1 mouse cellular context compared by ENCODE assay signal in the genomic region with DNA sequence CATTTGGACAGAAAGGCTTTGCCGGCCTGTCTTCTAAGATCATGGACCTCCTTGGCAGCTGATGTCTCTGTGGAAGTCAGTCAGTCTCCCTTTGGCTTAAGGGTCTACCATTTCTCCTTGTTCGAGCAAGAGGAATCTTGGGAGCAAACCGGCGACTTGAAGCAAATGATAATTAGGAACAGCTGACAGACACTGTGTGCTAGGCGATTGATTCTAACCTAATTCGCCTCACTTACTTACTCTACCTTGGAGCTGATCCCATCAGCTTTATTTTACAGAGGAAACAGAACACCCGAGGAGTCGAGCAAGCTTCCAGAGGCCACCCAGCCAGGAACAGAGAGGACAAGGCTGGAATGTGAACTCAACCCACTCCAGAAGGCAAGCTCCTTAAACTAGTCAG.
TF ChIP-seq lines count a peak whose summit lies in the region.

No protein-coding gene starts in this region.

TF ChIP-seq in CH12.LX, 34 proteins besides CTCF, POLR2A, EP300 and RAD21:
- no peak for TF ChIP-seq TCF12 (IDR thresholded peaks at IDR 0.05; ENCODE audit: low read depth, low read length)
- TF ChIP-seq ZMIZ1 (IDR thresholded peaks at IDR 0.05; ENCODE audit: low read depth, low read length), result no peak
- TF ChIP-seq MEF2A (IDR thresholded peaks at IDR 0.05; ENCODE audit: borderline replicate concordance, low read depth, low read length), result no peak
- no peak for TF ChIP-seq TBP (conservative IDR thresholded peaks at IDR 0.05; ENCODE audit: low read depth, low read length)
- TF ChIP-seq ETS1 (conservative IDR thresholded peaks at IDR 0.05; ENCODE audit: low read depth, low read length), result no peak
- no peak for TF ChIP-seq CHD2 (IDR thresholded peaks at IDR 0.05; ENCODE audit: low read length)
- no peak for TF ChIP-seq MYC (IDR thresholded peaks at IDR 0.05; ENCODE audit: low read depth, low read length)
- TF ChIP-seq MAFK (IDR thresholded peaks at IDR 0.05; ENCODE audit: insufficient replicate concordance, low read length), result no peak
- TF ChIP-seq MXI1 (IDR thresholded peaks at IDR 0.05; ENCODE audit: low read depth, low read length), result no peak
- no peak for TF ChIP-seq POLR2AphosphoS2 (IDR thresholded peaks at IDR 0.05; ENCODE audit: low read depth, low read length)
- no peak for TF ChIP-seq SIN3A (IDR thresholded peaks at IDR 0.05; ENCODE audit: low read length)
- no peak for TF ChIP-seq UBTF (IDR thresholded peaks at IDR 0.05; ENCODE audit: low read depth, low read length)
- no peak for TF ChIP-seq NRF1 (IDR thresholded peaks at IDR 0.05; ENCODE audit: low read depth, low read length)
- TF ChIP-seq MAX (IDR thresholded peaks at IDR 0.05; ENCODE audit: low read length), result no peak
- no peak for TF ChIP-seq JUND (conservative IDR thresholded peaks at IDR 0.05; ENCODE audit: low read depth, low read length)
- TF ChIP-seq JUN (IDR thresholded peaks at IDR 0.05; ENCODE audit: insufficient read depth, low read depth, low read length), result no peak
- no peak for TF ChIP-seq KAT2A (IDR thresholded peaks at IDR 0.05; ENCODE audit: insufficient replicate concordance, low read length)
- TF ChIP-seq GABPA (IDR thresholded peaks at IDR 0.05; ENCODE audit: insufficient replicate concordance, low read depth, low read length), result no peak
